Mouse (Mus musculus) C2C12 (cell line): ENCODE data around the gene Pemt.

Experiments
- CTCF ChIP-seq: IDR thresholded peaks from one replicate; pipeline ENCODE4 v1.5.1; 2011; ENCODE audit not compliant: control insufficient read depth, insufficient read depth, insufficient read length
- MAX ChIP-seq: IDR thresholded peaks from one replicate; pipeline ENCODE4 v1.6.1; 2011; ENCODE audit warnings: mild to moderate bottlenecking, control low read depth
- MYOG ChIP-seq: IDR thresholded peaks from one replicate; pipeline ENCODE4 v1.6.1; 2011; ENCODE audit not compliant: control insufficient read depth, insufficient read length; ENCODE audit errors: extremely low read depth

DNA sequence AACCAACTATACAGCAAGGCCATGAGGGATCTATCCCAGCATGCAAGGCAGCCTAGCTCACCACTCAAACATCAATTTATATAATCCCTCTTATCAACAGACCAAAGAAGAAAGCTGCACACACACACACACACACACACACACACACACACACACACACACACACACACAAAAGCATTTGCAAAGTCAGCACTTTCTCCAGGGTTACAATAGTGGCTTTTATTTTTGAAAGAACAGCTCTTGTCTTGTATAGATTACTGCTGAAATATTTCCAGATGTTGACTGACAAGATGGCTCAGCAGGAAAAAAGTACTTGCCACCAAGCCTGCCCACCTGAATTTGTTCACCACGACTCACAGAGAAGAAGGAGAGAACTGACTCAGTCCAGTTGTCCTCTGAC, 19.0 kb upstream of the Pemt start:
- TF ChIP-seq CTCF (no peak), MYOG (no peak), MAX (no peak)
